Mouse (Mus musculus) hindbrain, embryonic 12.5 days (tissue): Measurements from ENCODE around the gene Zfp219. TPM values are rescaled to one million over a fixed set of nuclear protein-coding genes. Genes with fewer than 3 reads are reported as not detected.

Experiments used
- ATAC-seq: fragments of 200-750 bp; cut with Nextera tagmentation; 2 replicates; pipeline ENCODE4 v1.8.0; 2017; ENCODE audit warnings: moderate TSS enrichment; ENCODE audit not compliant: low FRiP score
- H3K27ac ChIP-seq: fragments of 300-500 bp; sonication (generic); 2 replicates; pipeline ENCODE4 v1.5.1; 2016; ENCODE audit warnings: mild to moderate bottlenecking
- H3K27me3 ChIP-seq: fragments of 300-500 bp; sonication (generic); 2 replicates; pipeline ENCODE4 v1.6.1; 2016; ENCODE audit warnings: mild to moderate bottlenecking
- H3K36me3 ChIP-seq: fragments of 300-500 bp; sonication (generic); 2 replicates; pipeline ENCODE4 v1.6.1; 2016; ENCODE audit warnings: mild to moderate bottlenecking
- H3K4me1 ChIP-seq: fragments of 300-500 bp; sonication (generic); 2 replicates; pipeline ENCODE4 v1.6.1; 2016
- H3K4me2 ChIP-seq: fragments of 300-500 bp; sonication (generic); replicated peaks from 2 replicates; pipeline ENCODE4 v1.6.1; 2016; ENCODE audit warnings: mild to moderate bottlenecking
- H3K4me3 ChIP-seq: fragments of 300-500 bp; sonication (generic); 2 replicates; pipeline ENCODE4 v1.5.1; 2016; ENCODE audit warnings: mild to moderate bottlenecking
- H3K9ac ChIP-seq: fragments of 300-500 bp; sonication (generic); 2 replicates; pipeline ENCODE4 v1.6.1; 2016; ENCODE audit warnings: mild to moderate bottlenecking, moderate library complexity
- H3K9me3 ChIP-seq: fragments of 300-500 bp; sonication (generic); replicated peaks from 2 replicates; pipeline ENCODE4 v1.6.1; 2016; ENCODE audit warnings: mild to moderate bottlenecking
- WGBS: fragments of 180-500 bp; shearing (Covaris S2); methylation state at CpG from one replicate; pipeline ENCODE4 v1.1.7; 2016; 5-methylcytosine and 5-hydroxymethylcytosine counted together
- polyA plus RNA-seq: library from polyadenylated mRNA; unstranded; fragments of >200 nt; fragmentation: Nextera tagmentation; extraction: Ambion mirVana; gene quantifications from 2 replicates; pipeline ENCODE4 v1.2.1, GENCODE M21; 2016

The Zfp219 gene
- polyA plus RNA-seq, 1 experiment from 2014 or later: 71.7 TPM

DNA sequence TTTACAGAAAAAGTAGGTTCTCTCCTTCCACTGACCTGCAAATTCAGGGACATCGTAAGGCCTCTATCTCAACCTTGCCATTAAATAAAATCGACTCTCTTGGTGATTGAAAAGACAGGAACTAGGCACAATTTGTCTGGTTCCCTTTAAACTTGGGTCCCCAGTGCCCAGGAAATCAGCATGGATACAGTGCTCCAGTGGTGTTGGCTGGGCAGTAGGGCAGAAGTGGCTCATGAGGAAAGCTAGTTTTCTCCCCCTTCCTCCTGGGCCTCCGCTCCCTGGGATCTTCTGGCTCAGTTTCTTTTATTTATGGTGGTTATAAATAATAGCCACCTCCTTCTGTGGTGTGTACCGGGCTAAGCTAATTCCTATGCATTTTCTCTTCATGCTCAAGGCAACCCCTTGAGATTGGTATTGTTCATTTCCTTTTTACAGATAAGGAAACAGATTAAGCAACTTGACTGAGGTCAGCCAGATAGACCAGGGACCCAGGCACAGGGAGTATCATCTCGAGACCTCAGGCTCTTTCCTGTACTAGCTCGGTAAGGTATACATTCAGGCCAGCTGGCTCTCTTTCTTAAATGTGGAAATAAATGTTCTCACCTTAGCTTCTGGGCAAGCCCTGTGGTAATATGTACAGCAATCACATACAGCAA lies 5.0 kb downstream of the Zfp219 start, which contains the start of gene Tmem253:
Tmem253 (plus strand) TSS at position 214 of the 656 bp plus-strand sequence.
- ATAC-seq: no peak
- Histone ChIP-seq H3K4me3 (peak within 1 kb of the TSS; percentile 70), H3K27me3 (no peaks in the 10 kb centered on the region), H3K9me3 (no peaks in the 10 kb centered on the region), H3K27ac (peak within 1 kb of the TSS; percentile 99), H3K36me3 (no peaks in the 10 kb centered on the region), H3K4me1 (peaks cover 60% of the 10 kb centered on the region), H3K4me2 (peak within 1 kb of the TSS; percentile 66), H3K9ac (peak within 1 kb of the TSS; percentile 98)
- WGBS: 46% methylated on average over 6 of the region's 6 CpGs

GRCm38 (mm10) chr14:52014761-52015311 lies 5.7 kb downstream of the Zfp219 start:
- H3K9ac ChIP-seq: peak overlapping the region; percentile 98
- H3K9me3 ChIP-seq: no peaks in the 10 kb centered on the region
- H3K36me3 ChIP-seq: no peaks in the 10 kb centered on the region
- no peaks in the 10 kb centered on the region for H3K27me3 ChIP-seq
- ATAC-seq: peak; percentile 20
- H3K4me3 ChIP-seq: peak overlapping the region; percentile 70
- peak overlapping the region; percentile 66 for H3K4me2 ChIP-seq
- WGBS: under 1% methylated on average over 27 of the region's 28 CpGs
- peak overlapping the region; percentile 99 for H3K27ac ChIP-seq
- peaks cover 64% of the 10 kb centered on the region for H3K4me1 ChIP-seq

DNA sequence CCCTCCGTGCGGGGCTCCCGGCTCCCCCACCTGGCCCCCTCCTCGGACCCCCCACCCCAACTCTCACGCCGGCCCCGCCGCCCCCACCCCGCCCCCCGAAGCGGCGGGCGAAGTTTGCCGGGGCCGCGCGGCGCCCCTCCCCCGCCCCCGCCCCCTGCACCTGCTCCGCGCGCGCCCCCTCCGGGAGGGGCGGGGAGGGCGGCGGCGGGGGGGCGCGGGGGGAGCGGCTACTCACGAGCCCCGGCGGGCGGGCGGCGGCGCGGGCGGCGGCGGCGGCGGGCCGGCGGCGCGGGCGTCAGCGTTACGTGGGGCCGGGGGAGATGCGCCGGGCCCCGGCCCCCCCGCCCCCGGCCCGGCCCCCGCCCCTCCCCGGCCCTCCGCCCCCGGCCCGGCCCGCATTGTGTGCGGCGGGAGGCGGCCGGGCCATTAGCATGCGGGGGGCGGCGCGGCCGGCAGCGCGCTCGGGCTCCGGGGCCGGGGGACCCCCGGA lies 6.2 kb downstream of the Zfp219 start:
- Histone ChIP-seq H3K36me3 (peaks cover 2% of the 10 kb centered on the region; the same call in 1 of the 2 replicates), H3K9me3 (no peaks in the 10 kb centered on the region), H3K4me1 (peaks cover 69% of the 10 kb centered on the region), H3K27ac (peak overlapping the region; percentile 99), H3K27me3 (no peaks in the 10 kb centered on the region), H3K4me2 (peak overlapping the region; percentile 66), H3K4me3 (peak overlapping the region; percentile 70), H3K9ac (peak overlapping the region; percentile 98)
- 0% methylated on average over 1 of the region's 80 CpGs for WGBS
- ATAC-seq: peak; percentile 8; the same call in 1 of the 2 replicates

- Histone ChIP-seq H3K4me1 (peaks cover 70% of the 10 kb centered on the region), H3K9ac (peak overlapping the region; percentile 98), H3K27me3 (no peaks in the 10 kb centered on the region), H3K4me2 (peak overlapping the region; percentile 66), H3K9me3 (no peaks in the 10 kb centered on the region), H3K4me3 (peak overlapping the region; percentile 70), H3K36me3 (peaks cover 8% of the 10 kb centered on the region), H3K27ac (peak overlapping the region; percentile 99)
- WGBS: 3% methylated on average over 15 of the region's 24 CpGs
- 0 out of 2 replicates have a peak, but pooled peaks have one; percentile 3 for ATAC-seq
These were observed 6.7 kb downstream of the Zfp219 start for GRCm38 (mm10) chr14:52013771-52014219.

DNA sequence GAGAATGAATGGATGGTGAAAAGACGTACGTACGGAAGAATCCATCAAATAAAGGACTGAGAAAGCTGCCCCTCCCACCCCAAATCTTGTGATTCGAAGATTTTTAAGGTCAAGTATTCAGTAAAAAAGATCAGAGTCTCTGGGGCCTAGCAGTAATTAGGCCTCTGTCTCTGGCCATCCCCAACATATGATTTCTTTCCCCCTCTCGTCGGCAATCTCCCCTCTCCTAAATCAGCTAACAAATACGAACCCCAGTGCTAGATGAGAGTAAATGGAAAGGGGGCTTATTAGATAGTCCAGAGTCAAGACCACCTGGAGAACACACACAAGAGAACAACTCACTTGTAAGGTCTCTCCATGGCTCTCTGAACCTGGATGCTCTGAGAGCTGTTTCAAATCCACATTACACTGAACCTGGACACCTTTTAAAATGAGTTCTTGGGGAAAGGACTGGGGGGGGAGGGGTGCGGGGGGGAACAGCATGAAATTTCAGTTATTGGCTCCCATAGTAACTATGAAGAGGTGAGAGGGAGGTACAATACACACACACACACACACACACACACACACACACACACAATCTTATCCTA lies 7.4 kb downstream of the Zfp219 start:
- peaks cover 71% of the 10 kb centered on the region for H3K4me1 ChIP-seq
- ATAC-seq: no peak
- H3K36me3 ChIP-seq: peaks cover 14% of the 10 kb centered on the region
- no peaks in the 10 kb centered on the region for H3K9me3 ChIP-seq
- peak overlapping the region; percentile 99 for H3K27ac ChIP-seq
- peak overlapping the region; percentile 98 for H3K9ac ChIP-seq
- H3K27me3 ChIP-seq: no peaks in the 10 kb centered on the region
- H3K4me2 ChIP-seq: peak overlapping the region; percentile 66
- WGBS: 36% methylated on average over 8 of the region's 8 CpGs
- H3K4me3 ChIP-seq: peak overlapping the region; percentile 70

- ATAC-seq: no peak
- 42% methylated on average over 5 of the region's 5 CpGs for WGBS
- H3K27me3 ChIP-seq: no peaks in the 10 kb centered on the region
These were observed 8.0 kb downstream of the Zfp219 start for GRCm38 (mm10) chr14:52012553-52012952.

GRCm38 (mm10) chr14:52012085-52012484 lies 8.4 kb downstream of the Zfp219 start:
- peaks cover 20% of the 10 kb centered on the region for H3K36me3 ChIP-seq
- peak overlapping the region; percentile 66 for H3K4me2 ChIP-seq
- no peaks in the 10 kb centered on the region for H3K9me3 ChIP-seq
- H3K4me3 ChIP-seq: peak overlapping the region; percentile 70
- no peaks in the 10 kb centered on the region for H3K27me3 ChIP-seq
- WGBS: 67% methylated on average over 4 of the region's 4 CpGs
- peaks cover 72% of the 10 kb centered on the region for H3K4me1 ChIP-seq
- H3K9ac ChIP-seq: peak overlapping the region; percentile 98; the same call in 1 of the 2 replicates
- no peak for ATAC-seq
- H3K27ac ChIP-seq: peak overlapping the region; percentile 99

More at GRCm38 (mm10) chr14:52012553-52012952, 8.0 kb downstream of the Zfp219 start:
- peak overlapping the region; percentile 70 for H3K4me3 ChIP-seq
- H3K27ac ChIP-seq: peak overlapping the region; percentile 99
- no peaks in the 10 kb centered on the region for H3K9me3 ChIP-seq
- H3K36me3 ChIP-seq: peaks cover 16% of the 10 kb centered on the region
- H3K4me2 ChIP-seq: peak overlapping the region; percentile 66
- H3K4me1 ChIP-seq: peaks cover 72% of the 10 kb centered on the region
- H3K9ac ChIP-seq: peak overlapping the region; percentile 98

GRCm38 (mm10) chr14:52011683-52012082 lies 8.8 kb downstream of the Zfp219 start:
- peak overlapping the region; percentile 99 for H3K27ac ChIP-seq
- no peak for ATAC-seq
- WGBS: 38% methylated on average over 1 of the region's 1 CpGs
- peak overlapping the region; percentile 66 for H3K4me2 ChIP-seq
- peaks cover 24% of the 10 kb centered on the region for H3K36me3 ChIP-seq
- H3K27me3 ChIP-seq: no peaks in the 10 kb centered on the region
- no peak overlapping the region for H3K9ac ChIP-seq
- H3K4me1 ChIP-seq: peaks cover 70% of the 10 kb centered on the region
- no peak overlapping the region for H3K4me3 ChIP-seq
- H3K9me3 ChIP-seq: no peaks in the 10 kb centered on the region

- Histone ChIP-seq H3K36me3 (peaks cover 35% of the 10 kb centered on the region), H3K4me1 (peaks cover 67% of the 10 kb centered on the region), H3K27me3 (no peaks in the 10 kb centered on the region), H3K4me3 (peak overlapping the region; percentile 35), H3K9me3 (no peaks in the 10 kb centered on the region), H3K9ac (peak overlapping the region; percentile 63), H3K4me2 (peak overlapping the region; percentile 66), H3K27ac (peak overlapping the region; percentile 99)
- ATAC-seq: peak; percentile 85
- WGBS: under 1% methylated on average over 9 of the region's 9 CpGs
These were observed 10.0 kb downstream of the Zfp219 start for GRCm38 (mm10) chr14:52010446-52011111.

DNA sequence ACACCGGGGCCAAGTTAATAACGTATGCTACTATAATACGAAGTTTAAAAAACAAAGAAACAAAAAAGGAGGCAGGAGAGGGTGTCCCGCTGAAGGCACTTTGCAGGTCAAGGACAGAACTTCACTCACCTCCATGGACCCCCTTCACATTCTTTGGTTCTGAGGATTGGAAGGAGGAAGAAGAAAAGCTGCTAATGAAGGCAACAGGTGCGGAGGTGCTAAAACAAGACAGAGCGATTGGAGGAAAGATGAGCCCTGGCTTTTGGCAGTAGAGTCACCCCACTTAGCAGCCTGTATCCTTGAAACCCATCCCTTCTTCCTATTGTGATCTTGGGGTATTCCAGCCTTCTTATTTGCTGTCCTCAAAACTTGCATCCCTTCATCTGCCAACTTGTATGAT lies 10.7 kb downstream of the Zfp219 start:
- Histone ChIP-seq H3K9ac (peak overlapping the region; percentile 63), H3K27me3 (no peaks in the 10 kb centered on the region), H3K4me3 (peak overlapping the region; percentile 35), H3K9me3 (no peaks in the 10 kb centered on the region), H3K4me2 (peak overlapping the region; percentile 66), H3K4me1 (peaks cover 68% of the 10 kb centered on the region), H3K36me3 (peaks cover 42% of the 10 kb centered on the region), H3K27ac (peak overlapping the region; percentile 99)
- 38% methylated on average over 6 of the region's 6 CpGs for WGBS
- no peak for ATAC-seq

DNA sequence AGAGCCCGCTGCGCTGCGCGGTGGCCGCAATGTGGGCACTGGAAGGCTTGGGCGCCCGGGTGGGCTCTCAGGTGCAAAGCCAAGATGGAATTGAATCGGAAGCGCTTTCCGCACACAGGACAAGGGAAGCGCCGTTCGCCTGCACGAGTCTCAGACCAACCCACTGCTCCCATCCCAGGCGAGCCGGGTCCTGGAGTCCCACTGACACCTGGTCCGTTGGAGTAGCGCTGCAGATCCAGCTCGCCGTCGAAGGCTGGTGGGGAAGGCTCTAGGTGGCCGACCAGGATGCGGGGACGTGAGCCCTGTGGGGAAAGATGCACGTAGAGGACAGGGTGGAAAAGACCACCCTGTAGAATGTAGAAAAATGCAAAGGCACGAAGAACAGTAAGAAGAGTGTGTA lies 11.2 kb downstream of the Zfp219 start:
- H3K27me3 ChIP-seq: no peaks in the 10 kb centered on the region
- H3K9ac ChIP-seq: peak overlapping the region; percentile 63
- H3K9me3 ChIP-seq: no peaks in the 10 kb centered on the region
- H3K36me3 ChIP-seq: peaks cover 46% of the 10 kb centered on the region
- 27% methylated on average over 26 of the region's 26 CpGs for WGBS
- peak overlapping the region; percentile 35 for H3K4me3 ChIP-seq
- no peak for ATAC-seq
- peaks cover 73% of the 10 kb centered on the region for H3K4me1 ChIP-seq
- H3K4me2 ChIP-seq: peak overlapping the region; percentile 66
- peak overlapping the region; percentile 79 for H3K27ac ChIP-seq
